Mouse (Mus musculus) adrenal gland (tissue): ENCODE measurements around the gene Nt5c2.

ENCODE experiments used
- intact Hi-C: fragments of 180-260 bp; cut with DNase I; formaldehyde crosslinking; loops from one replicate; pipeline ENCODE4 v1.15.1; 2025

The Nt5c2 gene

GRCm38 (mm10) chr19:46968833-46969232 is 46.1 kb downstream of the Nt5c2 start:
- intact Hi-C loops: no loop called here

GRCm38 (mm10) chr19:46967861-46968260 is 47.1 kb downstream of the Nt5c2 start:
- intact Hi-C loops: no loop called here

- intact Hi-C loops: no loop called here
These were observed 48.6 kb downstream of the Nt5c2 start for GRCm38 (mm10) chr19:46966330-46966729.

DNA sequence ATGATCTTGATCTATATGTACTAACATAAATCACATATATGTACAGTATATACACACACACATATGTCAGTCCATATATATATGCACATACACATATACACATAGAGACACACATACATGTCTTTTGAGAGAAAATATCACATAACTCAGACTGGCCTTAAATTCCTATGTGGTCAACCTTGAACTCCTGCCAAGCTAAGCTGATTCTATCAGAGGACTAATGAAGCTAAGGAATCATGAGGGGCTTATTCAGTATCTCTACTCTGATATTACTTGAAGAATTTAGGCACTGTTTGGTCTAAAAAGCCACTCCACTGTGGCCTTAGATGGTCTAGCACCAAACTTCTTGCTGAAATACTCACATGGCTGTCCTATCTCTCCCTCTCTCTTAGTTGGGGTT is 49.5 kb downstream of the Nt5c2 start:
- intact Hi-C loops: no loop called here

DNA sequence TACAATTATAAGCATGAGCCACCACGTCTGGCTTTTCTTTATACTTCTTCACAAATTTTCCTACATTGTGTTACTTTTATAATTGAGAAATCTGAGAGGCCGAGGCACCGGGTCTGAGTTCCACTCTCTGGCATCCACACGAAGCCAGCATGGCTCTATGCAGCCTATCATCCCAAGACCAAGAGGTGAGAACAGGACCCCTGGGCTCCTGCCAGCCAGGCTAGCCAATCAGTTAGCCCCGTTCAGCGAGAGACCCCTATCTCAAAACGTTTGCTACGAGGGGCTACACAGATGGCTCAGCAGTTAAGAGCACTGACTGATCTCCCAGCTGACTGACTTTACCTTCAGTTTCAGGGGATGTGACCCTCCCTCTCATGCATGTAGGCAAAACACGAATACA is 50.6 kb downstream of the Nt5c2 start:
- intact Hi-C loops: no loop called here

GRCm38 (mm10) chr19:46963440-46963839 is 51.5 kb downstream of the Nt5c2 start:
- intact Hi-C loops: no loop called here

GRCm38 (mm10) chr19:46962841-46963240 is 52.1 kb downstream of the Nt5c2 start:
- intact Hi-C loops: no loop called here

DNA sequence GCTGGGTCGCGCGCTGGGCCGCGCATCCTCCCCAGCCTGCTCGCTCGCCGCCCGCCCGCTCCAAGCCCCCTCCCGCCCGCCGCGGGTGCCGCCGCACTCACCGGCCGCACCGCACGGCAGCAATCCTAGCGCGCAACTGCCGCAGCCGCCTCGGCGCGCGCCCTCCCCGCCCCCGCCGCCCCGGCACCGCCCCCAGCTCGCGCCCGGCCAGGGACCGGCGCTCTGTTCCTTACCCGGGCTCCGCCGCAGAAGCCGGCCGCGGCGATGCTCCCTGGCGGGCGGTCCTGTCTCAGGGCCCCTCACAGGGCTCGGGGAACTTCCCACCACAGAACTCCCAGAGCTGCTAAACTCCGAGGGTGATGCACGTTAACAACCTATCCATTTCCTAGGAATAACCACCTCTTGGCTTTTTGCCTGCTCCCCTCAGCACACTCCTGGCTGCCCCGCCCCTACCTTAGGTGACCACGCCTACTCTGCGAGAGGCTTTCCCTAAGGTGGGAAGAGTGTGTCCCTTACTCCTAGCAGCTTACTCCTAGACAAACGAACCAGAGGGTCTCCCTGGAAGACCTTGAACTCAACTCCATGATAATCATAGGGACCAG is 52.7 kb downstream of the Nt5c2 start:
- intact Hi-C loops: no loop called here

GRCm38 (mm10) chr19:46961652-46962051 is 53.3 kb downstream of the Nt5c2 start:
- intact Hi-C loops: no loop called here

- intact Hi-C loops: no loop called here
These were observed 53.8 kb downstream of the Nt5c2 start for GRCm38 (mm10) chr19:46961047-46961651.

- intact Hi-C loops: no loop called here
These were observed 54.6 kb downstream of the Nt5c2 start for GRCm38 (mm10) chr19:46960101-46961046.

DNA sequence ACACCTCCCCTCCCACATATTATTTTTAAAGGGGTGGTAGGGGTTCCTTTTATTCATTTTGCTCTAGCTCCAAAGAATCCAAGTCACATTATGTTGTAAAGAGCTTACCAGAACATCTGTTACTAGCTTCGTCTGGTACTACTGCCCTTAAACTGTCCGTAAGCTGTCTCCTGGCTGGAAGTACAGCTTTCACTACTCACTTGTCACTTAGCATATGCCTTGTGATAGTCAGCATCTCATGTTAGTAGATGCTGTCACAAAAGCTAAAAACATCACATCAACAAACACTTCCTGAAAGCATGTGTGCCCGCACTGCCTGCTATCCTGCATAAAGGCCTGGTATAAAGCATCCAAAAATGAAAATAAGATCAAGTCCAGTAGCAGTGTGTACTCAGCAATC is 55.4 kb downstream of the Nt5c2 start:
- intact Hi-C loops: no loop called here

GRCm38 (mm10) chr19:46958566-46958965 is 56.4 kb downstream of the Nt5c2 start:
- intact Hi-C loops: no loop called here

- intact Hi-C loops: no loop called here
These were observed 57.0 kb downstream of the Nt5c2 start for GRCm38 (mm10) chr19:46957971-46958370.

DNA sequence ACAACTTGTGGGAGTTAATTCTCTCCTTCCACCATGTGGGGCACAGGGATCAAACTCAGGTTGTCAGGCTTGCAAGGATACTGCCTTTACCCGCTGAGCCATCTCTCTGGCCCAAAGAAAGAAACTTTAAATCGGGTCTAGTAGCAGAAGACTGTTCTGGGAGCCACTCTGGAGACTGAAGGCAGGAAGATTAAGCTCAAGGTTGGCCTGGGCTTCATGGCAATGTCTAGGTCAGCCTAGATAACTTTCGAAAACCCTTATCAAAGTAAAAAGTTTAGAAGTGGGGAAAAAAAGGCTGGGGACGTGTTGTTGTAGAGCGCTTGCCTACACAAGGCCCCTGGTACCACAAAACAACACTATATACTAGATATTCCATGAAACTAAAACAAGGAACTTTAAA is 58.0 kb downstream of the Nt5c2 start:
- intact Hi-C loops: no loop called here

DNA sequence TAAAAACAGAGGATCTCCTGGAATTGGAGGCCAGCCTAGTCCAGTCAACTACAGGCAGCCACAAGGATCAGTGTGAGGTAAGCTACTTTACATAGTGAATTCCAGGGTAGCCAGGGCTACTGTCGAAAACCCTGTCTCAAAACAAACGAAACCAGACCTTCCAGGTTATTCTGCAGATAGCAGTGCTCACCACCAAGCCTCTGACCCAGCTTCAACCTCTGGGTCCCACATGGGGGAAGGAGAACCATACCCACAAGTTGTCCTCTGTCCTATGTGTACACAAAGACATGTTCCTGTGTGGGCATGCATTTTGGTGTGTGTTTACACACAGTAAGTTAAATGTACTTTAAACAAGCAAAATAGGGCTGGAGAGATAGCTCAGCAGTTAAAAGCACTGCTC is 58.5 kb downstream of the Nt5c2 start:
- intact Hi-C loops: no loop called here

GRCm38 (mm10) chr19:46955630-46956029 is 59.3 kb downstream of the Nt5c2 start:
- intact Hi-C loops: no loop called here

DNA sequence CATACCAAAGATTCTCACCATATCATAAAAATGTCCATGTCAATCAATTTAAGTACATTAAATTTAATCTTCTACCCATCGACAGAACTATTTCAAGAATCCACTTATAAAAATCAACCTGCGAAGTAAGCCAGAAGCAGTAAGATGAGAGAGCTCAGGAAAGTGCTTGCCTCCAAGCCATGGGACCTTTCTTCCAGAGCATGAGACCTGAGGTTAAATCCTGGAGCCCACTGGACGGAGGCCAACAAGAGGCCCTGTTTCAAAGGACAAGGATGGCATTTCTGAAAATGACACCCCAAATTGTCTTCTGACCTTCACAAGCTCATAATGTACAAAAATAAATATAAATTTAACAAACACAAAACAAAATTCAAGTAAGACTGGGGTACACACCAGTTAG is 61.4 kb downstream of the Nt5c2 start:
- intact Hi-C loops: no loop called here

GRCm38 (mm10) chr19:46952986-46953385 is 62.0 kb downstream of the Nt5c2 start:
- intact Hi-C loops: no loop called here

GRCm38 (mm10) chr19:46944341-46944740 is 70.6 kb downstream of the Nt5c2 start:
- intact Hi-C loops: no loop called here

GRCm38 (mm10) chr19:46937173-46937572 is 77.8 kb downstream of the Nt5c2 start:
- intact Hi-C loops: no loop called here

DNA sequence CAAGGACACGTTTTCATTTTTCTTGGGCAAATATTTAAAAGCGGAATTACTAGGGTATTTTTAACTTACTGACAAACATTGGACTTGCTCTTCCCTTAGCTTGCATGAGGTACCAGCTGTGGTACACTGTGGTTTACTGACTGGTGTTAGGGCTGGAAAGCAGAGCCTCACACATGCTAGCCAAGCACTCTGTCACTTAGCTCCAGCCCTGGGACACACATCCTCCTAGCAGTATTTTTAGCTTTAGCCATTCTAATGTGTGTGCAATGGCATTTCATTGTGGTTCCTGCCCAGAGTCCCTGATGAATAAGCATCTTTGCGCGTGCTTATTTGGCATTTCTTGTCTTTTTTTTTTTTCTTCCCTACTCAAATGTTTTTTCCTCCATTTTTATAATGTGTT is 80.9 kb downstream of the Nt5c2 start:
- intact Hi-C loops: no loop called here
